Mouse (Mus musculus) left cerebral cortex, adult 2 months (tissue): Measurements from ENCODE around the gene Hscb. TPM values are rescaled to one million over a fixed set of nuclear protein-coding genes. Genes with fewer than 3 reads are reported as not detected.

Experiments used
- DNase-seq, 2 experiments: peaks; one replicate each; pipeline ENCODE4 v3.0.0; 2021 to 2022; ENCODE audit warnings: low spot score in 2 of 2, mixed read lengths in 1 of 2; ENCODE audit errors: extremely low spot score in 1 of 2
- H3K27ac ChIP-seq: fragments of 200-600 bp; 2 replicates; pipeline ENCODE4 v1.8.1; 2022
- H3K4me3 ChIP-seq: fragments of 200-600 bp; 2 replicates; pipeline ENCODE4 v1.8.1; 2022
- CTCF ChIP-seq: fragments of 200-600 bp; IDR thresholded peaks from 2 replicates; pipeline ENCODE4 v1.8.1; 2022; ENCODE audit warnings: antibody characterized with exemption, mild to moderate bottlenecking, moderate library complexity
- intact Hi-C: fragments of 180-260 bp; cut with DNase I; formaldehyde crosslinking; loops from one replicate; pipeline ENCODE4 v1.15.1; 2025
- total RNA-seq, 2 experiments: library from RNA; stranded (reverse); gene quantifications; 2 replicates each; pipeline ENCODE4 v1.2.3; 2021

The Hscb gene
- total RNA-seq, 2 experiments from 2014 or later, result 7.9 to 10.4 TPM

GRCm38 (mm10) chr5:110826781-110827495, 12.6 kb downstream of the Hscb start:
- Histone ChIP-seq H3K27ac (no peak overlapping the region), H3K4me3 (no peak overlapping the region)
- DNase-seq, result no peak
- no peak for TF ChIP-seq CTCF
- intact Hi-C loops, result no loop called here

GRCm38 (mm10) chr5:110824421-110824820, 15.2 kb downstream of the Hscb start:
- no peak for TF ChIP-seq CTCF
- H3K4me3 ChIP-seq, result no peak overlapping the region
- H3K27ac ChIP-seq, result no peak overlapping the region
- intact Hi-C loops, result no loop called here
- no peak for DNase-seq

GRCm38 (mm10) chr5:110809667-110810325, 29.8 kb downstream of the Hscb start, which contains the start of gene Ulk1:
Gene Ulk1 (minus strand): TSS chr5:110810097.
- no peak for TF ChIP-seq CTCF
- peak; percentile 98 to 99 for DNase-seq
- intact Hi-C loops, result loop anchor here (2.0 kb wide), 1 partner anchor 39 kb away; the partner anchor contains the start of gene Ep400
- H3K27ac ChIP-seq, result peak within 1 kb of the TSS; percentile 88
- H3K4me3 ChIP-seq, result peak within 1 kb of the TSS; percentile 79

GRCm38 (mm10) chr5:110808821-110809666, 30.5 kb downstream of the Hscb start:
- H3K27ac ChIP-seq, result peak overlapping the region; percentile 88
- TF ChIP-seq CTCF, result no peak
- peak overlapping the region; percentile 79 for H3K4me3 ChIP-seq
- DNase-seq, result peak in 1 of 2 experiments; percentile 34
- intact Hi-C loops, result loop anchor here (2.0 kb wide), 1 partner anchor 38 kb away; the partner anchor contains the start of gene Ep400

- intact Hi-C loops, result loop anchor here (2.0 kb wide), 1 partner anchor 37 kb away; the partner anchor contains the start of gene Ep400
- DNase-seq, result peak; percentile 82 to 83
- TF ChIP-seq CTCF, result no peak
- Histone ChIP-seq H3K27ac (peak overlapping the region; percentile 88), H3K4me3 (peak overlapping the region; percentile 79)
Observed at GRCm38 (mm10) chr5:110808061-110808631, 31.4 kb downstream of the Hscb start.

- peak overlapping the region; percentile 79 for H3K4me3 ChIP-seq
- intact Hi-C loops, result no loop called here
- TF ChIP-seq CTCF, result no peak
- DNase-seq, result no peak
- H3K27ac ChIP-seq, result peak overlapping the region; percentile 88
Observed at GRCm38 (mm10) chr5:110807453-110807852, 32.1 kb downstream of the Hscb start.

GRCm38 (mm10) chr5:110806676-110807075, 32.9 kb downstream of the Hscb start:
- no peak for TF ChIP-seq CTCF
- no peak for DNase-seq
- intact Hi-C loops, result no loop called here

GRCm38 (mm10) chr5:110806154-110806553, 33.4 kb downstream of the Hscb start:
- H3K4me3 ChIP-seq, result no peak overlapping the region
- no peak overlapping the region for H3K27ac ChIP-seq
- no peak for TF ChIP-seq CTCF
- DNase-seq, result no peak
- intact Hi-C loops, result no loop called here

More at GRCm38 (mm10) chr5:110806676-110807075, 32.9 kb downstream of the Hscb start:
- H3K4me3 ChIP-seq, result no peak overlapping the region
- H3K27ac ChIP-seq, result no peak overlapping the region

GRCm38 (mm10) chr5:110804012-110804743, 35.4 kb downstream of the Hscb start:
- no peak overlapping the region for H3K4me3 ChIP-seq
- intact Hi-C loops, result no loop called here
- TF ChIP-seq CTCF, result no peak
- DNase-seq, result no peak
- no peak overlapping the region for H3K27ac ChIP-seq

GRCm38 (mm10) chr5:110802809-110803208, 36.8 kb downstream of the Hscb start:
- no peak overlapping the region for H3K27ac ChIP-seq
- intact Hi-C loops, result no loop called here
- H3K4me3 ChIP-seq, result no peak overlapping the region
- TF ChIP-seq CTCF, result no peak
- DNase-seq, result no peak

- intact Hi-C loops, result no loop called here
- no peak overlapping the region for H3K27ac ChIP-seq
- TF ChIP-seq CTCF, result no peak
- H3K4me3 ChIP-seq, result no peak overlapping the region
- no peak for DNase-seq
Observed at GRCm38 (mm10) chr5:110802186-110802585, 37.4 kb downstream of the Hscb start.
